Mouse (Mus musculus) c-Kit-positive CD71-positive TER-119-positive erythroid progenitor cells, embryonic 14.5 days (primary cell): ENCODE results near the gene Nxpe4.

ENCODE experiments used
- DNase-seq: peaks from one replicate; pipeline ENCODE4 v3.0.0-alpha.2; 2013; ENCODE audit warnings: low spot score

Nxpe4 gene

DNA sequence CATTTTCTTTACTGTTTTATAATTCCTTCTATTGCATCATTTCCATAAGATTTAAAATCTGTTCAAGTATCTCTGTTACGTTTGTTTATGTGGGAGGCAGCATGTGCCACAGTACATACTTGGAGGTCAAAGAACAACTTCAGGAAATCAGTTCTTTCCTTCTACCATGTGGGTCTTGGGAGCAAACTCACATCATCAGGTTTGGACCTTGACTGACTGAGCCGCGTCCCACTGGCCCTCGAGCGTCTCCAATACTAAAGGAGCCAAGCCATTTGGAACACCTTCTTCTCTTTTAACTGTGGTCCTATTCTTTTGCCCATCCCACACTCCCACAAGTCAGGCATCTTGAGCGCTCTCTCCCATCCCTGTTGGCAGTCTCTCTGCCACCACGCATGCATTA, 167.8 kb downstream of the Nxpe4 start:
- no peak for DNase-seq

DNA sequence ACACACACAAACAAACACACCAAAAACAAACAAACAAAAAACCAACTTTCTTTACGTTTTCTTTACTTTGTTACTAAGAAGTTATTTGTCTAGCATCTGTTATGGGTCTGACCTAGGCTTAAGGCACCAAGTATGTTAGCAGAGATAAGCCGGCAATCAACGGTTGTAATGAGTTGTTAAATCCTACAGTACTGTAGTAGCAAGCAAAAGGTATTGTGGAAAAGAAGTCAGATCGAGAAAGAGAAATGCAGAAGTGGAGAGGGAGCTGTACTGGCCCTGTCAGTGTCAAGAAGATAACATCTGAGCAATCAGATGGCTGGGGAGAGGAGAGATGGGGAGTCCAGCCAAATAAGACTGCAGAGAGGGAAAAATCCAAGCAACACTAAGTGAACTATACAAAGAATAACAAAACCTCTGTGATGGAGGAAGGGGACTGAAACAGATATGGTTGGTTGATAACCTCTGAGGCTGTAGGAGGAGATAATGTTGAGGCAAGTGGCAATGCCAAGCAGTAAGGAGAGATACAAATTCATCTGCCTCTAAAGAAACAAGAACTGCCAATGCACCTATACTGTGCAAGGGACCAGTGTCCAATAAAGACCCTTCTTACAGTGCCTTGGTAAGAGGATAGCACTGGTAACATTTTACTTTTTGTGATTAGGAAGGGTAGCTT, 177.1 kb downstream of the Nxpe4 start:
- DNase-seq, result no peak

DNA sequence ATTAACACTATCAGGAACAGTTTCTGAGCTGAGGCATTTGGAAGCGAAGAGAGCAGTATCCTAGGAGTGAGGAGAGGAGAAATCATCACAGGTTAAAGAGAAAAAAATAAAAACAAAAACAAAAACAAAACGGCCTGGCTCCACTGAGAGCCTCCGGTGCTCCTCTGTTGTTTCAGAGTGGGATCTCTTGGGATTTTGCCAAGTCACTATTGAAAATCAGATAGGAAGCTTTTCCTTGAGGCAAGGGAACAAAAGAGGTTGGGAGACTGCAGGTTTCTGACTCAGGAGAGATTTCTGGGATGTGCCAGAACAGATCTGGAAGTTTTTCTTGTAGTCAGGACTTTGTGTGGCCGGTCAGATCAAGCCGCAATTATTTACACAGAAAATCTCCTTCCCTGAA, 177.7 kb downstream of the Nxpe4 start:
- peak; percentile 60 for DNase-seq

DNA sequence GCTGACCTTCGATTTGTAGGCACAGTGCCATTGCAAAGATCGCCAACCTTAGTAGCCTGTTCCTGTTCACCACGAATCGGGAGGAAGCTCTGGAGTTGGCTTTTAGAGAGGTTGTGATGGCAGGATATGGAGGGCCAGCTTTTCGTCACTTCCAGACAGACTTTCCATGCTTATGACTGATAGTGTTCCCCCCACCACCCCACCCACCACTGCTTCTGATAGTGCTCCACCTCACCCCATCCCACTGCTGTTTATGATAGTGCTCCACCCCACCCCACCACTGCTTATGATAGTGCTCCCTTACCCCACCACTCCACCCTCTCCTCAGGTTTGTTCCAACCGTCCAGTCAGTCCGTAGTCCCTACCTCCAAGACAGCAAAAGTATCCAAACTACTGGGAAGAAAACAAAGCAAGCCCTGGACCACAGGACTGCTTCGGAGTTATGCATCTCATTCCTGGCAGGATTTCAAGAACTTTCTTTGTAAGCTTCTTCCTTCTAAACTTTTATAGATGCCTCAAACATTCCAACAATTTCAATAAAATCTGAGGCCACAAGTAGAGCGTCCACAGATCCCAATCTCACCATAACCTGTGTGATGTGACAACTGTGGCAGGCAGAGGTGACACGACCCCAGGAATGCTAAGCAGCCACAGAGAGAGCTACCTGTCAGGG, 179.0 kb downstream of the Nxpe4 start:
- peak; percentile 79 for DNase-seq

DNA sequence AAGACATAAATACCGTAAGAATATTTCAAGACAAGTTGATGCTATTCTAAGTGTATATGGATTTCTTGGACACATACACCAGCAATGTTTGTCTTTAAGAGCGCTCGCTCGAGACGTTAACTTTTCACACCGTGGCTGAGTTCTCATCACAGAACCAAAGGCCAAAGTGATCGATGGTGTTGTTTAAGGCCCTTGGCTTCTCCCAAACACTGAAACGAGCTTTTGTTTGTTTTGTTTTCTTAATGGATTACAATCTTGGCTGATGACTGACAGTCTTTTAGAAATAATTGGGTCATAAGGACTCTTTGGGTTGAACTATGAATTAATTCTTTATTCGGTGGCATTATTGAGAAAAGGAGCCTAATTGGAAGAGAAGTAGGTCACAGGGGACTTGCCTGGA, 183.6 kb downstream of the Nxpe4 start:
- no peak for DNase-seq

DNA sequence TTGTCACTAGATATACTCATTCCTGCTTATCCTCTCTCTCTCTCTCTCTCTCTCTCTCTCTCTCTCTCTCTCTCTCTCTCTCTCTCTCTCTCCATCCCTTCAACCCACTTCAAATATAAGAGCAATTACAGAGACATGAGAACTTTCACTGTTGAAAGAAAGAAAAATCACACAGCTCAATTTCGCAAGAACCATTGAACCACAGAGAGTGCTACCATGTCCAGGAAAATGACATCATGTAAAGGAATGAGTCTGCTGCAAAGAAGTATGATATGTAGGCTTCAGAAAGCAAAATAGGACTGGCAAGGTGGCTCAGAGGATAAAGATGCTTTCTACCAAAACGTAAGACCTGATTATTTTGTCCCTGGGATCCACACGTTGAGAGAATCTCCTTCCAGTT, 184.0 kb downstream of the Nxpe4 start:
- DNase-seq, result no peak

DNA sequence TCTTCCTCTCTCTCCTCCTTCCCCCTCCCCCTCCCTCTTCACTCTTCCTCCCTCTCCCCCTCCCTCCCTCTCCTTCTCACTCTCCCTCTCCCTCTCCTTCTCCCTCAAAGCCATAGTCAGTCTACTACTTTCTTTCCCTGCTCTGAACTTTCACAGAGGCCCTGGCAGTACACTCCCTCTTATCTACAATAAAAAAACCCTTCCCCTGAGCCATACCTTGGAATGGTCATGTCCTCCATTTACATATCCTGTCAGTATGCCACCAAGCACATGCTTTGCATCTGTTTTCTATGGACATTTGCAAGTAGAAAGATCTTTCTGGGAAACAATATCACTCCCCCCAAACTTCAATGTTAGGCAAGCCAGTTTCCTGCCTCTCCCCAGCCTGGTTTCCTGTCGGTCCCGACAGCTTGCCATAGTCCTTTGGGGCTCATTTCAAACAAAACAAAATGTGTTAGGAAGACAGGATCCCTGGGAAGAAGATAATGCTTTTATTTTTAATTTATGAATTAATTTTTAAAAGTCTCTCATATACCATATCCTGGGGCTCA, 191.4 kb downstream of the Nxpe4 start, which contains the start of gene Nxpe2:
Gene Nxpe2, minus strand, starts transcription at position 307 of the 551 bp plus-strand sequence.
- DNase-seq, result no peak

DNA sequence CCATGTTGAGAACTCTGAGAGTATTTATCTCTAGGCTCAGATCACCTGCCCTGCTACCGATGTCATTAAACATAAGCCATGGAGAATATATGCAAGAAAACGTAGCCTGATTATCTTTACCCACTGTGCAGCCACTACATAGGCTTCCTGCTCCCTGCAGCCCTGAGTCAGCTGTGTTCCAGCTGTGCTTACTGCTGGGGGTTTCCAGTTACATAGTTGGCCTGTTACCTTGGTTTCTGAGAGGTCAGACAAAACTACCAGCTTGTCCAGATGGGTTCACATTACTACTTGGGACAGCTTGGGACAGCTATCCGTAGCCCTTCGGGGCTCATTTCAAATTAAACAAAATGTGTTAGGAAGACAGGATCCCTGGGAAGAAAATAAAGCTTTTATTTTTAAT, 192.3 kb downstream of the Nxpe4 start:
- DNase-seq, result no peak

DNA sequence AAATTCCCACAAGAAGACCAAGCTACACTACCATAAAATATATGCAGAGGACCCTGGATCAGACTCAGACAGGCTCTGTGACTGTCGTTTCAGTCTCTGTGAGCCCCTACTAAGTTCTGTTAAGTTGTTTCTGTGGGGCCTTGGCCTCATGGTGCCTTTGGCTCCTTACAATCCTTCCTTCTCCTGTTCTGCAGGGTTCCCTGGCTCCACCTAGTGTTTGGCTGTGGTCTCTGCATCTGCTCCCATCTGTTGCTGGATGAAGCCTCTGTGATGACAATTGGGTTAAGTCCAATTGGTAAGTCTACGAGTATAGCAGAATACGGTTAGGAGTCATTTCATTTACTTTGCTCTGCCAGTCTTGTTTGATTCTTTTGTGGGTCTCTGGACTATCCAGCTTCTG, 193.0 kb downstream of the Nxpe4 start:
- DNase-seq, result peak; percentile 87

DNA sequence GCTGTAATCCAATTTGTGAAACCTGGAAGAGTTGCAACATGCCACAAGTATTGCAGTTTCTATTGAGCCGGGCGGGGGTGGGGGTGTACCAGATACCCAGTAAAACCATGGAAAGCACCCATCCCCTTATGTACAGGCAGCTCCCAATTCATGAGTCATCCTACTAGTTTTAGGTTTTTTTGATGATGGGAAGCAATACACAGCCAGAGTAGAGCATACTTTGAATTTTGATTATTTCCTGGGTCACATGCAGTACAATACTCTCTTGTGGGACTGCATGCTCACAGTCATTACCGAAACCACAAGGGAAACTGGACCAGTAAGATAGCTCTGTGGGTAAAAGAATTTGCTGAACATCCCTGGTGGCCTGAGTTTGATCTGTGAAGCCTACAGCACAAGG, 195.3 kb downstream of the Nxpe4 start:
- DNase-seq, result no peak

DNA sequence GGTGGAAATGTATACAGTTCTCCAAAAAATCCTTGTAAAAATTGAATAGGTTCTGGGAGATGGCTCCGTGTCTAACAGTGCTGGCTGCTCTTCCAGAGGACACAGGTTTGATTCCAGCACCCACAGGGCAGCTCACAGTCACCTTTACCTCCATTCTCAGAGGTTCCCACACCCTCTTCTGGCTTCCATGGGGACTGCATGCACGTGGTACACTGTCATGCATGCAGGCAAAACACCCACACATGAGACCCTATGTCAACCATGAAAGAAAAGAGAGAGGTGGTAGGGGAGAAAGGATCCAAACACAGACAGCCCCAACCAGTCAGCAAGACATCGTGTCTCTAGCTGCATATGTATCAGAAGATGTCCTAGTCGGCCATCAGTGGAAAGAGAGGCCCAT, 199.0 kb downstream of the Nxpe4 start:
- no peak for DNase-seq

DNA sequence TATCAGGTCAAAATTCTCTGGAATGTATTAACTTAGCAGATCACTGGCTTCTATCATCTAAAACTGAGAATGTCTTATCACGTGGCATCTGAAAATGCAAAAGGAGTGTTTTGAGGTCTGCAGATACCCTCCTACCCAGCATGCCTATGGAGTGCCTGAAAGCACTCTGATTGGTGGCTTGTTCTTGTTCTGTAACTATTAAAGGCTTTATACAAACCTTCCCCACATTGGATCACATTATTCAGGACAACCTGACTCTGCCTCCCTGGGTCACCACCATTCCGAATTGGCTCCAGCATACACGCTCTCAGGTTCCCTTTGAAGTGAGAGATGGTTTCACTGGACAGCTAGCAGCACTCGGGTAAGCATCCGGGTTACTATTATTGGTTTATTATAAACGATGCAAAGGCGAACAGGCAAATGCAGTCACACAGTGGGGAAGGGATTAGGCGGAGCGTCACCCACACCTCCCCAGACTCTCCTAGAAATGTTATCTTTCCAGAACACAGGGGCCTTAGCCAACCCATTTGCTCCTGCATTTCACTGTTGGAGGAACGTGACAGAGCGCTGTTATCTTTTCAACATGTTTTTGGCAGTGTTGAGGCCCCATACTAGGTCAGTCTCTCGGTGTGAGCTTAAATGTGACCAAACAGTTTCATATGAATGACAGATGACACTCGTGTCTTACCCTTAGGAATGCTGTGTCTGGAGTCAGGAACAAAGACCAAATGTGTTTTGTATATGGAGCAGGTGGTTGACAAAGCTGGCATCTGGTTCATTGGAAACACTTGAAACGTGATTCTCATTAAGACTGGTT, 200.2 kb downstream of the Nxpe4 start:
- DNase-seq, result peak; percentile 94

DNA sequence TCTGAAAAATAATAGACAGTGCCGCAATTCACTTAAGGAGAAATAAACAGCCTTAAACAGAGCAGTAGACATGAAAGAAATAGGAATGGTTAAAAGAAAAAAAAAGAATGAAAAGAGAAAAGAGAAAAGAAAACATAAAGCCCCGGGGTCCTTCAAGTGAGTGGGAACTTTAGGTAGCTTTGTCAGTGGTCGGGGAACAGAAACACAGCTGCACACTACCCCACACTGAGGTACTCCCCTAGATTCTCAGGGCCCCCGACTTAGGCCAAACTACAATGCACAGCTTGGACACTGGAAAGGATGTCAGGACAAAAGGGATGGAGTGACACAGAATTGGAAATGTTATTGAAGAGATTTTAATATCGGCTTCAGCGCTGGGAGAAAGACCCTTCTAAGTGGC, 200.9 kb downstream of the Nxpe4 start:
- no peak for DNase-seq

DNA sequence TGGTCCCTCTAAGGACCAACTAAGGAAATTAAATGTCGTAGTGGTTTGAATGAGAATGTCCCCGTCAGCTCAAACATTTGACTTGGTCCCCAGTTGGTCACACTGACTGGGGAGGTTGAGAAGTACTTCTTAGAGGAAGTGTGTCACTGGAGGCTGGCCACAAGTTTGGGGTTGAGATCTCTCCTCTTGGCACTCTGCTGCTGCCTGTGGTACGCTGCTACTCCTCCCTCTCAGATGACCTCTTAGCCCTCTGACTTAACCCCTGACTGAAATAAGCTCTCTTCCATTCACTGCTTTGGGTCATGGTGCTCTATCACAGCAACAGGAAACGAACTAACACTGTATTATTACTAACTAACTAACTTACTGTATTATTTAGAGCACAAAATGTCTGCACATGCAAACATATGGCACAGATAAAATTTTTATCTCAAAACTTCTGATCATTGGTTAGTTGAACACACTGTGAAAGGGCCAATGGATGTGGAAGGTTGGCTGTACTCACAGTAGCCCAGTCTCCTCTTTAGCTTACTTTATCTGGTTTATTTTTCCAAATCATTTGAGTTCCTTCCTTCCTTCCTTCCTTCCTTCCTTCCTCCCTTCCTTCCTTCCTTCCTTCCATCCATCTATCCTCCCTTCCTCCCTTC, 211.5 kb downstream of the Nxpe4 start:
- no peak for DNase-seq

DNA sequence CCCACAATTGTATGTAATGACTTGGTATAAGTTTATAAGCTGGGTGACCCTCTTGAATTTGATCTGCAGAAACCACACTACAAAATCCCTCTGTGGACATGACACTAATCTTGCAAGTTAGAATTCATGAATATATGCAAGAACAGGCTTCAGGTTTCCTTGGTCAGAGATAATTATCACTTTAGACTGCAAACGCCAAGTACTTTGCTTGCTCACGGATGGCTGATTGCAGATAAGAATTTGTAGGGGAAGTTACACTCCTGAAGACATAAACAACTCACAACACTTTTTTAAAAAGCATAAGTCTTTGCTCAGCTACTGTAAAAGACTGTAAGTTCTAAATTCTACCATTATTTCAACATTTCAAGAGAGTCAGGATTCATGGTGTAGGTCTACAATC, 212.5 kb downstream of the Nxpe4 start:
- no peak for DNase-seq

DNA sequence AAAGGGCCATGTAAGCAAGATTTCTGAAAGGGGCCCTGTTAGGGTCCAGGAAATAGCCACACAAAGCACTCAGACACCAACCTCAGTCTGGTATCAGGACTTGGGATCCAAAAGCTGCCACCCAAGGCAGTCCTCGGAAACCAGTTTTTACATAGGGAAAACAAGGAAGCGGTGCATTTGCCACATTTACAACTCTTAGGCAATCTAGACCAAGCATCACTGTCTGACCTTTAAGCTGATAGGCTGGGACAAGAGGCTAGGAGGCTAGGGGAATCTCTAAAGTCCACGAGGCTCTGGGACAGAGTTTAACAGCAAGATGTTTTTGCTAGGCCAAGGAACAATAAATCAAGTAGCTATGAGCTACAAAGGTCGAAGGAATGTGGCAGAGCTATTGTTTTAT, 226.6 kb downstream of the Nxpe4 start:
- DNase-seq, result no peak

DNA sequence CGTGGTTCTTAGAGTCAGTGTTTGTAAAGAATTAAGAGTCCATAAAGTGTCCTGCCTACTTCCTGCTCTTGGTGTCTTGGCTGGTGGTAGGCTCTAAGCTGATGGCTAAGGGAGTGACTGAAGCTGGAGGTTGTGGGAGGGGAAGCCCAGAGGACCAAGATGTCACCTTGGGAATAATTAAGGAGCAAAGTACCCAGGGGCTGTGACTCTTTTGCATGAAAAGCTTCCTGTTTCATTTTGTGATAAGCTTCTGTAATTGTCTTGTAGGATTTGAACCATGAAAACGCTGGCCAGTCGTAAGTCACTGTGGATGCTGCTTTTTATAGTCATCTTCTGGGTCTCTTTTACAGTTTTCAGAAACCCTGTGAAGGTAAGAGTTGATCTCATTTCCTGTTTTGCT, 228.2 kb downstream of the Nxpe4 start:
- DNase-seq, result no peak

DNA sequence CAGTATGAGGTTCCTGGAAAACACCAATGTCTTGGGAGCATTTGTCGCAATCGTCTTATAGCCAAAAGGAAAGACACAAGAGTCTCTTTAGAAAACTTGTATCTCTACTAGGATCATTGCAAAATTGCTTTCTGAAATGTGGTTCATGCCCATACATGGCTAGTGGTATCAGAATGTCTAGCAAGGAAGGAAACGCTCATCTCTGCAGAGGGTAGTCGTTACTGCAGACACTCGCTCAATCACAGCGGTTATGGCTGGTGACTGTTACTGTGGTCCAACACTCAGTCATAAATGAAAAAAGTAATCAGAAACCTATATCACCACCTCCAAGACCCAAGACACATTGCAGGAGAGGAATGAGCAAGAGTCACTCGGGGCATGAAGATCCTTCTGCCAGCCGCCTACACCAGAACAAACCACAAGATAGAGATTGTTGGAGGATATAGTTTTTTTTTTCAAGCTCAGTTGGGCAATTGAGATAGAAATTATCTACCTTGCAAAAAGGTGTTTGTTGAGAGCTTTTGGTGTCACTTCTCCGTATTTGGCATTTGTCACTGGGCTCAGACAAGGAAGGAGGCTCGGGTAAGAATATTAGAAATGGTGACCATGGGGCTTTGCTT, 241.9 kb downstream of the Nxpe4 start:
- DNase-seq, result no peak

DNA sequence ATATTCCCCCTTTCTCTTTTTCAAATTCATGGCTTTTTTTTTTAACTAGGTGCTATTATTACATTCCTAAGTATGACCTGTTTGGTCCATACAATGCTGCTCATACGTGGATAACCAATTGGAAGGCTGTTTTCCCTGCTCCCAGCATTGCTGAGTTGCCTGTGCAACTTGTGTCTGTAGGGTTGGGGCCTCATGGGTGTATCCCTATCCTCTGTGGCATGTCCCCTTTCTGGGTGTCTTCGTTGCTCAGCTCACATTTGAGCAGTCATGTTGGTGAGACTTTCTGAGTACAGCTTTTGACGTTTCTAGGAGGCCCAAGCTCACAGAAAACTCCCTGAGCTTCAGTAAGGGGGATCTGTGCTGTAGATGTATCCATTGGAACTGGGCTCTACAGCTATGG, 242.9 kb downstream of the Nxpe4 start:
- no peak for DNase-seq

DNA sequence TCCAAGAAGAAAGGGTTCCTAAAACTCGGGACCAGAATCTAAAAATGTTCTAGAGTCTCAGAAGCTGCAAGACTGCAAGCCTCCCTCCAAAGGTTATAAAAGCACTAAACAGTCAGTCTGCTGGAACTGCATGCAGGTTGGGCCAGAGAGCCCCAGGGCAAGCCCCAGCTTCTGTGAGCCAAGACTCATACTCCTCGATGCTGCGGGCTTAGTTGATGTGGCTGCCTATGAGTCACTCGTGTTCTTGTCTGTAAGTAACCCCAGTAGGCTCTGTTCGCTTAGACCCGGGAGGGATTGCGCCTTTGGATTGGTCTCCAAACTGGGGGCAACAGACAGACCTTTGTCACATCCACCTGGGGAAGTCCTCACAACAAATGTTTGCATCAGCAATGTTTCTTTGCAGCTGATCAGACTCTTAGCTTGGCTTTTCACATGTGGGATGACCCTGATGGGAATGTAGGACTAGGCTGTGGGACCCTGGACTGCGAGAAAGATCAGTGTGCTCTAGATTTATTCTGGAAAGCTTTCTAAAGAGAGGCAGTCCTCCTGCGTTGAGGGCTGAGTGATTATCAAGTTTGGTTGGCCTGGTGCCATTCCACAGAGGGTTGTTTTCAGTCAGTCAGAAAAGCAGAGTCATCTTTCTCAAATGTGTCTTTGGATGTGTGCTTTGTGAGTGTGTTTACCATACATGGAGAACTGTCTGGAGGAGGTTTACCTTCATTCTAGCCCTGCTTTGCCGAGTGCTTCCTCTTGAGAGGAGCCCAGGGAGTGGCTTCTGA, 245.9 kb downstream of the Nxpe4 start:
- DNase-seq, result no peak
